Mouse (Mus musculus): Measurements from ENCODE around the gene Cnot6l. TPM values are rescaled to one million over a fixed set of nuclear protein-coding genes. Genes with fewer than 3 reads are reported as not detected.

The Cnot6l gene
- 10 to 100 TPM; 68.5 to 72.6 TPM for total RNA-seq (2021)

DNA sequence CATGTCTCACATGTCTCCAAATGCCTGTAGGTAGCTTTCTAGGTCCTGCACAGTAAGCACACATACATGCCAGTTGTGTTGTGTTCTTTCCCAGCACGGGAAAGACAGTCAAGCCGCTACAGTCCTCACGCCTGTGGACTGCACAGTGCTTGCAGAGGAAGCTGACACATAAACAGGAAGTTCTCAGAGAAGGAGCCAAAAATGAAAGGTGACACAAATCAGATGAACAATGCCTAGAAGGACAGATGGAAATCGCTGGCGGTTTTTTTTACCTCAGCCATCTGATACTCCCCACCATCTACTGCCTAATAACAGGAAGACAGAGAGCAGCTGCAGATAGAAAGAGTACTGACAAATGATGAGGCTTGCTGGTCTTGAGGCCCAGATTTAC is at the start of gene Cnot6l:
Cnot6l (minus strand) TSS at position 151 of the 391 bp plus-strand sequence.
- intact Hi-C loops (cut with DNase I): loop anchor here (5.0 kb wide), 1 partner anchor 43 kb away; the partner anchor contains the start of gene Mrpl1
- peak; percentile 2 for DNase-seq

- intact Hi-C loops (cut with DNase I): loop anchor here (5.0 kb wide), 1 partner anchor 48 kb away; the partner anchor contains the start of gene Cnot6l
- DNase-seq: peak; percentile 92
These were observed 46.1 kb upstream of the Cnot6l start for GRCm38 (mm10) chr5:96209916-96210583.

GRCm38 (mm10) chr5:96209459-96209858 is 45.5 kb upstream of the Cnot6l start, which contains the start of gene Mrpl1:
Gene Mrpl1, plus strand, starts transcription at chr5:96209493.
- peak; percentile 13 for DNase-seq
- intact Hi-C loops (cut with DNase I): loop anchor here (5.0 kb wide), 1 partner anchor 47 kb away; the partner anchor contains the start of gene Cnot6l

- intact Hi-C loops (cut with DNase I): loop anchor here (5.0 kb wide), 1 partner anchor 46 kb away; the partner anchor contains the start of gene Cnot6l
- no peak for DNase-seq
These were observed 44.6 kb upstream of the Cnot6l start for GRCm38 (mm10) chr5:96208543-96208942.

GRCm38 (mm10) chr5:96207531-96207930 is 43.6 kb upstream of the Cnot6l start:
- DNase-seq: no peak
- intact Hi-C loops (cut with DNase I): loop anchor here (5.0 kb wide), 1 partner anchor 45 kb away; the partner anchor contains the start of gene Cnot6l

GRCm38 (mm10) chr5:96206897-96207296 is 42.9 kb upstream of the Cnot6l start:
- DNase-seq: peak; percentile 35
- intact Hi-C loops (cut with DNase I): loop anchor here (5.0 kb wide), 1 partner anchor 45 kb away; the partner anchor contains the start of gene Cnot6l

GRCm38 (mm10) chr5:96201462-96202154 is 37.6 kb upstream of the Cnot6l start:
- intact Hi-C loops (cut with DNase I): no loop called here
- no peak for DNase-seq

DNA sequence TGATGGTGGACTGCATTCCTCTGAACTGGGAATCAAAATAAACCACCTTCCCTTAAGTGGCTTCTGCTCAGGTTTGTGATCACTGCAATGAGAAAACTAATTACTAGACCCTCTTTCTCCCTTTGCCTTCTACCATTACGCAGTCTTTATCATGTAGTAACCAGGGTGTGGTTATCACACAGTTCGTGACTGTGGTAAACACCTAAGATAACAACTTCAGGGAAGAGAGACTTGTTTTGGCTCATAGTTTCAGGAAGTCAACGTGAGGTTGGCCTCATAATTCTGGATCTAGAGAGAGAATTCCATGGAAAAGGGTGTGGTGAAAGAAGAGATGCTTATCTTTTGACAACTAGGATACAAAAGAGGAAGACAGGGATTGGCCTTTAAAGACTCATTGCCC is 36.3 kb upstream of the Cnot6l start:
- intact Hi-C loops (cut with DNase I): no loop called here
- DNase-seq: no peak

- no peak for DNase-seq
These were observed 34.3 kb upstream of the Cnot6l start for GRCm38 (mm10) chr5:96198271-96198670.

DNA sequence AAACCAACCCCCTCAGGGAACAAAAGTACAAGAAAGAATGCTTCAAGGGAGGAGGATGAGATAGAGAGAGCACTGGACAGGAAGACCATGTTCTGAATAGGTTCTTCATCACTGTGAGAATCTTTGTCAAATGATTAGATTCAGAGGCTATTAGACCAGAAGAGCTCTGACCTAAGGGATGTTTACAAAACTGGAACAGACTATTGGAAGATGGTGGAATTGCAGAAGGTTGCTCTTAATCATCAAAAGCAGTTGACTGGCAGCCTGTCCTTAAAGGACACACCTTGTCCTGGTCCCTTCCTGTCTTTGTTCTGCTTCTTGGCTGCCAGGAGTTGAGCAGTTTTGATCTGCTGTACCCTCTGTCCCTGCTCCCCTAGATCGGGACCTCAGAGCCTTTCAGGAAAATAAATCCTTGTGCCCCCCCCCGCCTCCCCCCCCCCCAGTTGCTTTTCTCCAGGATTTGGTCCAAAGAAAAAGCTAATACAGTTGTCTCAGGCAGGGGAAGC is 32.6 kb upstream of the Cnot6l start:
- no peak for DNase-seq
- intact Hi-C loops (cut with DNase I): no loop called here

More at GRCm38 (mm10) chr5:96198271-96198670, 34.3 kb upstream of the Cnot6l start:
- intact Hi-C loops (cut with DNase I): no loop called here

DNA sequence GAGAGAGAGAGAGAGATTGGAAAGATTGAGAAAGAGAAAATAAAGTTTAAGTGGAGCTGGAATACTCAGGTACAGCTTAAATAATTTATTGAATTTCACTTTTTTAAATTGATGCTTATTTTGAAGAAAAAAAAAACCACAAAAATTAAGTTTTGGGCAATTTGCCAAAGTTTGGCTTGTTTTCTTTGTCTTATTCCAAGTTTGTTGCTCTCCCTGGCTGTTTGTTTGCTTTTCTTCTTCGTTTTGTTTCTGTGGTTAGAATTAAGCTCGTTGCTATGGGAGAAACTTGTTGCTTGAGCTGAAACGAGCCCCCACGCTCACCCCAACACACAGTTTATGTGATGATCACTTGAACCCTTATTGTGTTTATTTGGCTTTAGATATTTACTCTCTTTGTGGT is 27.3 kb upstream of the Cnot6l start:
- intact Hi-C loops (cut with DNase I): no loop called here
- DNase-seq: no peak

DNA sequence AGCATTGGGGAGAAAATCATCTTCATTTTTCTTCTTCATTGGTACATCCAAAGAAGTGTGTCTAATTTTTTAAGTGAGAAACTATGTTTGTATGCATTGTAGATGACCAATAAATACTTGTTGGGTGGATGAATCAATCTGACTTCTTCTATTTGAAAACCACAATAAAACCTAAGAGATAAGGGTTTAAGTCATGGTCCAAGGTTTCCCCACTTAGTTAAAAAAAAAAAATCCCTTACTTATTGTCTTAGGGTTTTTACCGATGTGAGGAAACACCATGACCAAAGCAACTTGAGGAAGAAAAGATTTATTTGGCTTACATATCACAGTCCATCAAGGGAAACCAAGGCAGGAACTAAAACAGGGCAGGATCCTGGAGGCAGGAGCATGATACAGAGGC is 25.8 kb upstream of the Cnot6l start:
- intact Hi-C loops (cut with DNase I): no loop called here
- DNase-seq: no peak

DNA sequence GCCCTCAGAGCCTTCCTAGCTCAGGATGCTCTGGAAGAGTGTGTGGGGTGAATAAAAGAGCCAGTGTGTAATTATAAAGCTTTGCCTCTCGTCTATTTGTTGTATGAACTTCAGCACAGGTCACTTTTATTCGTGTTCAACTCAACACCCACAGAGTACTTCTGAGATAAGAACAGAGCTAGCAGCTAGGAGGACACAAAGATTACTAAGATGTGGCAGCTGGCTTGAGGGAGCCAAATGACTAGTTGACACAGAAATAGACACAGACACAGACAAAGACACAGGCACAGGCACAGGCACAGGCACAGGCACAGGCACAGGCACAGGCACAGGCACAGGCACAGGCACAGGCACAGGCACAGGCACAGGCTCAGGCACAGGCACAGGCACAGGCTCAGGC is 20.0 kb upstream of the Cnot6l start:
- intact Hi-C loops (cut with DNase I): no loop called here
- no peak for DNase-seq

GRCm38 (mm10) chr5:96183211-96183610 is 19.2 kb upstream of the Cnot6l start:
- no peak for DNase-seq
- intact Hi-C loops (cut with DNase I): no loop called here

DNA sequence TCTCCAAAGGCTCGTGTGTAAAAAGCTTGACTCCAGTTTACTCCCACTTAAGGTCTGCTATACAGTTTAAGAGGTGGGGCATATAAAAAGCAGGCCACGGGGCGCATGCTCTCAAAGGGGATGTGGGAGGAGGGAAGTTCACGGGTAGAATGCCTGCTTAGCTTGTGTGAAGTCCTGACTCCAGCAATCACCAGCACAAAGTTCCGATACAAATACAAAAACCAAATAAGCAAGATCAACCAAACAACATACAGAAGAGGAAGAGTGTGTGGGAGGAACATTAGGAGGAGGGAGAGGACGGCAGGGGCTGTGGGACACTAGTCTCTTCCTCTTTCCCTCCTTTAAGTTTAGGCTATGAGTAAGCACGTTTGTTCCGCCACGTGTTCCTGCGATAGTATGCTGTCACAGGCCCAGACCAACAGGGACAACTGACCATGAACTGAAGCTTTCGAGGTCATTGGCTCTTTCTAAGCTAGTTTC is 12.9 kb upstream of the Cnot6l start:
- intact Hi-C loops (cut with DNase I): no loop called here
- no peak for DNase-seq

- intact Hi-C loops (cut with DNase I): no loop called here
- DNase-seq: no peak
These were observed 12.2 kb upstream of the Cnot6l start for GRCm38 (mm10) chr5:96176121-96176520.

- no peak for DNase-seq
- intact Hi-C loops (cut with DNase I): no loop called here
These were observed 7.8 kb upstream of the Cnot6l start for GRCm38 (mm10) chr5:96171765-96172164.

DNA sequence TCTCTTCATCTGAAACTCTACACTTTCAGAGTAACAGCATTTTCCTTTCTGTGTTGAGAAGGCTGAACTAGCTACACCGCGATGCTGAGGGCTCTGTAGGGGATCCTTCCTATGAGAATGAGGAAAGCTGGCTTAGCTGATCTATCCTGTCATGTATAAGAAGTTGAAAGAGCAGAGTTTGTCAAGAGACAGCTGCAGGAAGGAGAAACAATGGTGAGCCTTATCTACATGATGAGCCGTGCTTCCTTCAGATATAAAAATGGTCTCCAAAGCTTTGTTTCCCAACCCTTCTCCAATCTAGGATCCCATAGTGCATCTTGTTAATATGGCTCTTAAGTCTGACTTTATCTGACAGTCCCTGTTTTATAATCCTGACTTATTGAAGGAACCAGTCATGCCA is 6.5 kb upstream of the Cnot6l start:
- intact Hi-C loops (cut with DNase I): no loop called here
- no peak for DNase-seq

- DNase-seq: no peak
- intact Hi-C loops (cut with DNase I): no loop called here
These were observed 2.8 kb upstream of the Cnot6l start for GRCm38 (mm10) chr5:96166761-96167160.

DNA sequence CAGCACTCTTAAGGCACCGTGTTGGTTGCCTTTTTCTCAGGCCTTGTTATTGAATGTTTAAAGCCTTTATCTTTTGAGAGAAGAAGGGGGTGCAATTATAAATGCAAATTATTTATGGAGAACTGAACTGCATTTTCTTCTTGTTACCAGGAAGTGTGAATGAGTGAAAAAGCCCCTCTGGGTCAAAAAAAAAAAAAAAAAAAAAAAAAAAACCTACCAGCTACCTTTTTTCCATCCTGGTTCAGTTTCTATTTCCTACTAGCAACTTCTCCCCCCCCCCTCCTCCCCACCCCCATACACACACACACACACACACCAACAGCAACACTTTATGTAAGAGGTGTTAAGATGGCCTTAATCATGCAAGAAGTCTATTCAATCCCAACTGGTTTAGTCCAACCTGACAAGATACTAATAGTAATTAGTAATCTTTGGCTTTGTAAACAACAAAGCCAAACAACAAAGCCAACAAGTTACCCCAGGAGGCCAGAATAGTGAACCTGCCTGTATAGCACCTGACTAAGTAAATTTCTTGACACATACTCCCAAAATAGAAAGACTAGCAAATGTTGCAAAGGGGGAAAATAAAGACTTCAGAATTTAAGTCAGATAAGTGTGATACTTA is 463 bp downstream of the Cnot6l start:
- intact Hi-C loops (cut with DNase I): loop anchor here (5.0 kb wide), 1 partner anchor 44 kb away; the partner anchor contains the start of gene Mrpl1
- DNase-seq: no peak

All from left cerebral cortex, postnatal 4 days (tissue).